In the genomic region with DNA sequence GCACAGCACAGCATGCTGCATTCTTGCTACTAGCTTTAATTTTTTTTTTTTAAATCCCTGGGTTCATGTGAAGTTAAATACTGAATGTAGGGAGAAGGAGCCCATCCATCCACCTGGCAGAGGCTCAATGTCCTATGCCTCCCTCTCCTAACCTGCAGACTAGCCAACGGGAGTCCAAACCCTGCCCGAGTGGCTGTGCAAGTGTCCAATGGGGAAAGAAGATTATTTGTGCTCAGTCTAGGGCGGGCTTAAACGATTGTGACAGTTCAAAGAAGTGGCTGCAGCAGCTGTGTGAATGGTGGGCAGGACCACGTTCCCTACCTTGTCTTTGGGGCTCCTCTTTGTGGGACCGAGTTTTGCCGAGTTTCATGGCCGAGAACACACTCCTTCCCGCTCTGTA, we compare ENCODE assay signal across 12 mouse cellular contexts. TPM values are rescaled to one million over a fixed set of nuclear protein-coding genes. Genes with fewer than 3 reads are reported as not detected.
DNase-seq lines count a peak whose midpoint lies in the region; ATAC-seq lines count a peak whose summit lies in the region.
"Had no signal": no experiment of that assay in that cellular context is flagged by ENCODE, and none has a peak within 500 bp of the region (broad histone marks: within the 10 kb centered on the region; RNA-seq: fewer than 3 reads in every experiment).

No protein-coding gene starts in this region.

- H3K9ac ChIP-seq in heart, embryonic 12.5 days, result no peak overlapping the region

- H3K9me3 ChIP-seq in heart, embryonic 12.5 days (replicated peaks), result no peaks in the 10 kb centered on the region

- H3K27me3 ChIP-seq in heart, embryonic 12.5 days (replicated peaks), result no peaks in the 10 kb centered on the region

- 15% methylated on average over 9 of the region's 9 CpGs for WGBS in heart, embryonic 12.5 days

- no peaks in the 10 kb centered on the region for H3K36me3 ChIP-seq in heart, embryonic 12.5 days

- H3K4me2 ChIP-seq in heart, embryonic 12.5 days, result peak overlapping the region; percentile 53

- no peak for DNase-seq in heart, adult 11 months
- DNase-seq in thymus, postnatal 14 days, result peak; percentile 38
- no peak for DNase-seq in thymus, postnatal 0 days (ENCODE audit: low spot score)
- peak; percentile 43 for DNase-seq in heart, postnatal 4 days
- peak; percentile 84 for DNase-seq in retina, embryonic 14.5 days (ENCODE audit: low spot score)
- no peak for DNase-seq in ovary, postnatal 10 days (ENCODE audit: low spot score)
- no peak for DNase-seq in urinary bladder, postnatal 14 days (ENCODE audit: low spot score)
- DNase-seq: cerebellum, adult 18-20 months had no signal

- 0 out of 2 replicates have a peak, but pooled peaks have one; percentile 22 for ATAC-seq in heart, embryonic 12.5 days (ENCODE audit: insufficient number of reproducible peaks, low FRiP score)

- no peak overlapping the region for H3K27ac ChIP-seq in heart, embryonic 12.5 days (ENCODE audit: poor library complexity, severe bottlenecking)

- H3K4me3 ChIP-seq in heart, embryonic 12.5 days, result no peak overlapping the region

- 0 out of 2 replicates have a peak, but pooled peaks cover 8% of the 10 kb centered on the region for H3K4me1 ChIP-seq in heart, embryonic 12.5 days (replicated peaks)

RNA-seq across cellular contexts. Expression of gene Otof, which starts 54.9 kb away (rescaled TPM):
- polyA plus RNA-seq in heart, embryonic 12.5 days (2016; fragmentation: Nextera tagmentation; extraction: Ambion mirVana), result 0.14 and 0.15 TPM in 2 replicates
- 0.16 and 0.17 TPM in 2 replicates for polyA plus RNA-seq in thymus, postnatal 0 days (2015; fragmentation: Nextera tagmentation; extraction: Ambion mirVana)
- total RNA-seq in heart, postnatal 4 days (2021), result under 1 TPM; 0.05 to 0.07 TPM
- total RNA-seq: hematopoietic stem cell, adult 5-6 weeks; liver, adult 2 months; neutrophil, adult 5-6 weeks had no signal

RNA-seq across cellular contexts. Expression of gene 1700001C02Rik, which starts 59.0 kb away (rescaled TPM):
- not detected in 2 replicates for polyA plus RNA-seq in heart, embryonic 12.5 days (2016; fragmentation: Nextera tagmentation; extraction: Ambion mirVana)
- 0.66 and 1.4 TPM in 2 replicates for polyA plus RNA-seq in thymus, postnatal 0 days (2015; fragmentation: Nextera tagmentation; extraction: Ambion mirVana)
- total RNA-seq in heart, postnatal 4 days (2021), result not detected
- total RNA-seq: hematopoietic stem cell, adult 5-6 weeks; liver, adult 2 months; neutrophil, adult 5-6 weeks had no signal
- polyA plus RNA-seq: liver, adult 2 months had no signal

Comparison
In these comparisons a context has a peak if more than half of its experiments do, and no peak if none do; other contexts are left out.
1. DNase-seq: peak in thymus, postnatal 14 days (single experiment), heart, postnatal 4 days (single experiment) and retina, embryonic 14.5 days (single experiment); none in heart, adult 11 months (single experiment), thymus, postnatal 0 days (single experiment), ovary, postnatal 10 days (single experiment) and urinary bladder, postnatal 14 days (single experiment).